Mouse (Mus musculus) skeletal muscle tissue, adult 2 months (tissue): ENCODE data around the gene Lmntd2.
A peak's percentile ranks its signal among the peaks of the same experiment; 100 is the strongest.

Source experiments
- DNase-seq: peaks from one replicate; pipeline ENCODE4 v3.0.0-alpha.2; 2012; ENCODE audit warnings: low read depth, low spot score

Gene Lmntd2

DNA sequence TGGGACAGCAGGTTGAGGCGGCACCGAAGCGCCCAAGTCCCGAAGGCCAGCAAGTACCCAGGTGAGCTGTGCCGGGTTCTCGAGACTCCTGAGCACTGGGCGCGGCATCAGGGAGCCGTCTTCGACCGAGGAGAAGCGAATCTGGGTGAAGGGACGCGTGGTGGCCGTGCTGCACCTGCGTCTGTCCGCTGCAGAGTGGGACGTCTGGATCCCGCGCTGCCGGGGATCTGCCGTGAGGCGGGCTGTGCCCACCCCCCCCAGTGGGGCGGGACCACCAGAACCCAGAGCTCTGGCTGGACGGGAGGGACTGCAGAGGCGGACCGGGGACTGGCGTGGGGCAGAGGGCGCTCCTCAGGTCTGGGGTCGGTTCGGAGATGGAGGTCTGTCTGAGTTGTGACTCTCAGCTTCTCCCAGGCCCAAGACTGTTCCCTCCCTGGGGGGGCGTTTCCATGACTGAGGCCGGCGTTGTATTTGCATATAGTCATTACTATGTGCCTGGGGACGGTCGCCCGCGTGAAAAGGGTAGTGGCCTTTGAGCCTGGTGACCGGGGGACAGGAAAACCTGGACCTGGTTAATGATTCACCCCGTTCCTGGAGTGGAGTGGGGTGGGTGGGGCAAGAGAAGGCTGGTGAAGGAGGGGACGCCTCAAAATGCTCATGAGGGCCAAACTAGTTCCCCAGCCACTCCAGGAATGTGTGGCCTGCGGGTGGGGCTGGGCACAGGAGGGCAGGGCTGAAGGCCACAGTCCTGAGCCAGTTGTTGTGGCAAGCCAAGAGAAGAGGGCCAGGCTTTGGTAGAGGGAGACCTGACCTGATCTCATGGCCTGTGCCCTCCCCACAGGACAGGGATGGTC, 2.2 kb upstream of the Lmntd2 start:
- DNase-seq = no peak

DNA sequence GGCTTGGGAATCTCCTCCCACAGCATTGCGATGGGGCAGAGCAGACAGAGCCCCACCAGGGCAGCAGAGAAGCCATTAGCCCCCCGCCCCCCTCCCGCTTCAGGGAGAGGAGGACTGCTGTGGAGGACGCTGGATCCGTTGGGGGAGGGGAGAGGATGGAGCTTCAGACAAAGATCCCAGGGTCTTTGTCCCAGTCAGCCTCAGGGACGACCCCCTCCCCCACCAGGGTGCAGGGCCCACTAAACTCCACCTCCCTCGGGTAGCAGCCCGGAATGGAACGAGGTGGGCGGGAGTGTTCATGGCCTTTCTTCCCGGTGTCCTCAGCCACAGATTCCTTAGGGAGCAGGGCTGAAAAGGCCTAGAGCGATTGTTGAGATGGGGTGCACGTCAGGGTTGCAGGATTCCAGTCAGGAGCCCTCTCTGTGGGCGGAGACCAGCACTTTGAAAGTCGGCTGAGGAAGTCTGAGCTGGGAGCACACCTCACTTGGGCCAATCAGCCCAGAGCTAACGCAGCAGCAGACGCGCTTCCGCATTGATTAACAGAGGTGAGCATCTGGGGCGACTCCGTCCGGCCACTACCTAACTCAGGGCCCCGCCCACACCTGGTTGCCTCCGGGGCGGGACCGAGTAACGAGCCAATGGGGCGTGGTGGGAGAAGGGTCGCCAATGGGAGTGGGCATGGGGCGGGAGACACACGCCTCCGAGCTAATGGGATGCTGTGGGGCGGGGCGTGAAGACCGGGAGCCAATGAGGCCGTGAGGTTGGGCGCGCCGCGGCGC, 1.4 kb upstream of the Lmntd2 start, which contains the start of gene Rassf7:
Gene Rassf7, plus strand, starts transcription at position 760 of the 779 bp plus-strand sequence.
- peak; percentile 72 for DNase-seq

DNA sequence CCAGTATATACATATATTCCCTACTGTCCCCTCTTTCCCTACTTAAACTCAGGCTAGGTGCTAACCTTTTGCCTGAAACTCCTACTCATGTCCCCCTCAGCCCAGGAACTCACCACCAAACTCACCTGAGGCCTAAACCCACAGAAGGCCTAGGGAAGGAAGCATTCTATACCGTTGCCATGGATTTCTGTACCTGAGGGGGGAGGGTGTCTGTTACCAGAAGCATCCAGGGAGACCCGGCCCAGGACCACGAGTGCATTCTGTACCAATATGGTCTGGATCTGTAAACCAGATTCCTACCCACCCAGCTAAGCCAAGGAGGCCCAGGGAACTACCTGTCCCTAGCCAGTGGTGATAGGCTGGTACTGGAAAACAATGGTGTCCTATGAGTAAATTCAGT, 430 bp upstream of the Lmntd2 start:
- DNase-seq = no peak

DNA sequence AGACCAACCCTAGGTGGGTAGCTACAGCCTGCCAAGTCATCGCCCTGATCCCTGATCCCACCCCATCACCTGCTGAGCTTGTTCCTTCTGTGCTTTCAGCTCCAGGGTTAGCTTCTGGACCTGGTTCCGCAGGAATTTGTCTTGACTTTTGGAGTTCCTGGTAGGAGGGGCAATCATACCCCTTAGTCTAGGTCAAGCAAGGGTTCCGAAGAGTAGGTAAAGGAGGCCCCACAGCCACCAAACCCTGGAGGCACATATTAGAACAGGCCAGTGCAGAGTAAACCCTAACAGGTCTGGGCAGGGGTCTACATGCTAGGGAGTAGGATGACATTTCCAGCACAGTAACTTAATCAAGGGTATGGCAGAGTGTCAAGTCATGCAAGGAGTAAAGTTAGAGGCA, 747 bp downstream of the Lmntd2 start:
- DNase-seq = no peak

DNA sequence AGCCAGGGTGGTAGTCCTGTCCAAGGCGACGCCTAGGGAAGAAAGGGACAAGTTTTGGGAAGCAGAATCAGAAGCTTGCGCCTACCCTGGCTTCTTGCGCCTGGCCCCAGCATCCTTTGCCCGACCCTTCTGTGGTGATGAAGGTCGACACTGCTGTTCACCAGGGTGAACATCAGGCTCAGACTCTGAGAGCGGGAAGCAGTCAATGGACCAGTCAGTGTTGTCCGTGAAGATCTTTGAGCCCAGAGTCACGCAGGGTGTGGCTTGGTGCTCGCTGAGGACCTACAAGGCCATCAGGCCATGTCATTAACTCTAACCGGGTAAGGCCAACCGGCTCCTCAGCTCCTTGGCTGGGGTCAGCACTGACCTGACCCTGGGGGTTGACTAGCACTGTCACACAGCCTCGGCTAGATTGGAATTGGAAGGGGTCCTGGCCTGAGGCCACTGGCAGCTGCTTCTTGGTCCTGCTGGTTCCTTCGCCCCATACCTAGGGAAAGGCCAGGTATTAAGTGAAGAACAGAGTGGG, 3.2 kb downstream of the Lmntd2 start:
- no peak for DNase-seq

DNA sequence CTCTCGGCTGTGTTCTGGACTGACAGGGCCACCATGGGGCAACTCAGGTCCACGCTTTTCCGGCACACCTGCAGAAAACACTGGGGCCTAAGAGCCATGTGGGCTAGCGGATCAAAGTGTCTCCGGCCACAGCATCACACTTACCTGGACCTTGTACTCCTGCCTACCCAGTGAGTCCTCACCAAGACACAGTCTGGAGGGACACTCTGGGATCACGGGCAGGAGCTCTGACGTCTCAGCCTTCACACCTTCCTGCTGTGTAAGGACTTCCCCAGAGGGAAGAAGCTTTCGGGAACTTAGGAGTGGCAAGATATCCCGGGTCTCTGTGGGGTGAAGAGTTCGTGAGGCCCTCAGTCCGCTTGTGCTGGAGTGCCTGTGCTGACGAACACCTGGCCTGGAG, 3.7 kb downstream of the Lmntd2 start:
- DNase-seq = no peak

DNA sequence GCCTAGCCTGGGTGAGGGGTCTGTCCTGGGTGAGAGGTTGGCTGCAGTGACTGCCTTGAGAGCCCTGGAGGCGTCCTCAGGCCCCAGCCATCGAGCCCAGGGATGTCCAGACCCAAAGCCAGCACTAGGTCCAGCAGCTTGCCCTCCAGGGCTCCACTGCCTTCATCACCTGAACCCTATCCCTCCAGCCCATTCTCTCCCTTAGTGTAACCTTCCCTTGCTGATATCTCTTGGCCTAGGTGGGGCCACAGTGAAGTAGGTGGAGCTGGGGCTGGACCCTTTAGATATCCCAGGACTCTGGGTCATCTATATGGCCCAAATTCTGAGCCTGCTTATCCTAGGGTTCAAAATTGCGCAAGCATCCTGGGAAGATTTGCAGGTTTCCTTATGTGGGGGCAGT, 4.4 kb downstream of the Lmntd2 start:
- no peak for DNase-seq

DNA sequence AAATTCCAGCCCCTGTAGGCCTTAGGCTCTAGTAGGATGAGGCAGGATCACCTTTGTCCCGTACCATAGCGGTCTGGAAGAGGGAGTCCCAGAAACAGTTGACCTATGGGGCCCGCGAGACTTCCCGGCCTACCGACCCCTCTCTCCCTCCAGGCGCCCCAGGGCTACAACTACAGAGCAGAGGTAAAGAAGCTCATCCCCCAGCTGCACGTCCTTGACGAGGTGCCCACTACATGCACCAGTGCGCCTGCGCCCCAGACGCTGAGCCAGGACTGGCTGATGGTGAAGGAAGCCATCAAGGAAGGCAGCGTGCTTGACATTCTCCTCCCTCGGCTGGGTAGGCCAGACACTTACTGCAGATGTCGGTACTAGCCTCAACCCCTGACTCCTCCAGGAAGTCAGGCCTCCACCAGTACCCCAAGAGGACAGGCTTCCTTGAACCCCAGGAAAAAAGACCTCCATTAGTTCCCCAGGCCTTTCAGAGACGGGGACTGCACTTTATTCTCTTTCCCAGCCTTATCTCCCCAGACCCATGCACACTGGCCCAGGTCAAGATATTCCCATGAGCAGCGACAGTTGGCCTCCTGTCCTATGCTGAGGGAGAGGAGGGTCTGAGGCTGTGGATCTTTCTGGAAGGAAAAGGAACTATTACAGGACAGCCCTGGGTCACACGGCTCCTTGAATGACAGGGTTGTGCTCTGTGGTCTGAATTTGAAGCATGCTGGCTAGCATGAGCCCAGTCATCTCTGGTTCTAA, 7.5 kb downstream of the Lmntd2 start:
- no peak for DNase-seq

DNA sequence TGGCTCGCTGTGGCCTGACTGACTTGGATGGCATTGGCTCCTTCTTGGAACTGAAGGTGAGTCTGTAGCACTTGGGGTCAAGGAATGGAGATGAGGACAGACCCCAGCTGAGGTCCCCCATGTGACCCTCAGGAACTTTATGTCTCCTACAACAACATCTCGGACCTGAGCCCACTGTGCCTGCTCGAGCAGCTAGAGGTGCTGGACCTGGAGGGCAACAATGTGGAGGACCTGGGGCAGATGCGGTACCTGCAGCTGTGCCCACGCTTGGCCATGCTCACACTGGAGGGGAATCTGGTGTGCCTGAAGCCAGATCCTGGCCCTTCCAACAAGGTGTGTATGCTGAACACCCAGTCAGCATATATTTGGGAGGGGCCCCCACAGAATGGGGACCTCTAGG, 8.4 kb downstream of the Lmntd2 start:
- no peak for DNase-seq

DNA sequence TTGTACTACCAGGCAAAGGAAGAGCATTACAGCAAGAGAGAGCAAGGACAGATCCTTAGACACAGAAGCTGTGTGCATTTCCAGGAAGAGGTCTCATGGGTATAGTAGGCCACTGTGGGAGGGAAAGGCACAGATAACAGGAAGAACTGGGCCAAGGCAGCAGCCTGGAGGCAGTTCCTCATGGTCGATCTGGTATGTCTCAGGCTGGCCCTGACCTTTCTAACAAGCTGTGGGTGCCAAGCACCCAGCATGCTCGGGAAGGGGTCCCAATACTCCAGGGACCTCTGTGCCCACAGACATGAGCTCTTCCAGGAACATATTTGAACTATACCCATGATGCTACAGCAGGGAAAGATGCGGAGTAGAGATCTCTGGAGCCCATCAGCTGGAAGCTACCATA, 9.3 kb downstream of the Lmntd2 start:
- DNase-seq = no peak

DNA sequence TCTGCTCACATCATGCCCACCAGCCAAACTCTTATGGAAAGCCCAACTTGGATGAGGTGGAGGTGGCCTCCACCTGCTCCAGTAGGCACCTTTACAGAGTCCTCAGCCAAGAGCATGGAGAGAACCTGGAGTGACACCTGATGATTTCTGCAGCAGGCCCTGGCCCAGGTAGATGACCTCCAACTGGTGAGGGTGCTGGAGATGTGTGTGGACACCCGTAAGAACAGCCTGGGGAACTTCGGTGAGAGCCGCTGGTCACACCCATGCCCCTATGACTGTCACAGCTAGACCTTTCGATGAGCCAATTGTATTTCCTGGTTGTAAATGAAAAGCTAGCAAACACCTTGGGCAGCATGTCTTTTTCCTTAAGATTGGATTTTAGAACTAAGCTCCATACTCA, 15.8 kb downstream of the Lmntd2 start:
- no peak for DNase-seq

DNA sequence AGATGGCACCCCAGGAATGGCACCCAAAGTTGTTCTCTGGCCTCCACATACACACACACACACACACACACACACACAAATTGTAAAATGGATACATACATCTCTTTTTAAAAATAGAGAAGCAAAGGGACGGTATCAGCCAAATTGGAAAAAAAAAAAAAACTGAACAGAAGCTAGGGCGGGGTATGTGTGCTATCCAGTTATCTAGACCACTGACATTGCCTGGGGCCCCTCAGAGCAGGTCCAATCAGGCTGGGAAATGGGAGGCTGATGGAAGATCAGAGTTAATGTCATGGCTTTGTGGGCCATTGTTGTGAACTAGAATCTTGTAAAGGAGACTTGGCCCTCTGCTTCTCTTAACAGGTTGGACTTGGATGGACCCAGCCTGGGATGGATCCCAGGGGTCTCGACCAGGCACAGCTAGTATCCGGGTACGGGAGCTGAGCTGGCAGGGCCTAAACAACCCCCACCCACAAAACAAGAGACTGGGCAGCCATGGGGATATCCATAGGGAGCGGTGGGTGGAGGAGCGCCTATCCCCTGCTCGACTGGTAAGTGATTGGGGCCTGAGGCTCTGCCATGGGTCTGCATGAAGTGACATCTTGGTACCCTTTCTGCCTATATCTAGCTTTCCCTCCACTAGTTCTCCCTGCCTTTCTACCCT, 17.1 kb downstream of the Lmntd2 start:
- DNase-seq = no peak

DNA sequence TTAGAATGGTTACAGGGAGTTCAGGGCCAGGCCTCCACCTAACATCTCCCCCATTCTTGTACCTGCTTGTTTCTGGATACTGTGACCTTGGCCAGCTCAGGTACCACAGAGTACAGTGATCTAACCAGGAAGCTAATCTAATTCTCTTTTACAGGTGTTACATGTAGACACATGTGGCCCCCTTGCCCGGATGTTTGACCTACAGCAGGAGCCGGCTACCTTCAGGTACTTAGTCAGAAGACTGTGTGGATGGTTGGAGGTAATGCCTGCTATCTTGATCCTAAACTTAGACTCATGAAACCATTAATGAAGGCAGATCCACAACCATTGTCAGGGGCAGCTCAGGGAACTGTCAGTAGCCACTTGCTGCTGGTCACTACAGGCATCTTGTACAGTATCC, 18.1 kb downstream of the Lmntd2 start:
- no peak for DNase-seq

DNA sequence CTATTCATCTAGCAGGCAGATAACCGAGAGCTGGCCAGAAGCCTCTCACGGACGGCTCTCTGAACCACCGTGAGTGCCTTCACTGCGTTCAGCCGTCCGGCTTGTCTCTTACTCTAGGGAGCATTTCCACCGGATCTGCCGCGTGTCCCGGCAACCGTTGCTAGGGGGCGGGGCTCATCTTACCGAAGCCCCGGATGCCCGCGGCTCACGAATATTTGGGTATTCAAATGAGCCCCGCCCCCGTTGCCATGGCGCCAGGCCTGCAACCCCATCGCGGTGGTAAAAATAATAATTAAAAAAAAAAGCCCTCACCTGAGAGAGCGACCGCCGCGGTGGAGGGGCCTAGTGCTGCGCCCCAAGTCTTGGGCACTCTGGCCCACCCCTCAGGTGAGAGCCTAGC, 19.1 kb downstream of the Lmntd2 start:
- DNase-seq = peak; percentile 60

DNA sequence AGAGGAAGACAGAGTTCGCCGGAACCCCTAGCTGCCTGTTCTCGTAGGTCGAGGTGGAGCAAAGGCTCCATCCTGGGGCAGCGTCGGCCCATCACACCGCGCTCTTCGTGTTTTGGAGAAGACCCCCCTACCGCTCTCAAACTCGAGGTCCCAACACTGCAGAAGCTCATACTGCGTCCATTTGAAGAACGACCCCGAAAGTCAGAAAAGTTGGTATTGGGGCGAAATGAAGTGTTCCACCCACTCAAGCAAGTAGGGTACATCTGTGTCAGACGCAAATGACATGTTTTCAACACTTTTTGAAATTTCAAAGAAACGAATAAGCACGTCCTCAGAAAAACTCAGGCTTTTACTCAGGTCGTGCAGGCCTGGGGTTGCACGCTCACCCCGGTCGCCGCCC, 19.5 kb downstream of the Lmntd2 start:
- DNase-seq = no peak

DNA sequence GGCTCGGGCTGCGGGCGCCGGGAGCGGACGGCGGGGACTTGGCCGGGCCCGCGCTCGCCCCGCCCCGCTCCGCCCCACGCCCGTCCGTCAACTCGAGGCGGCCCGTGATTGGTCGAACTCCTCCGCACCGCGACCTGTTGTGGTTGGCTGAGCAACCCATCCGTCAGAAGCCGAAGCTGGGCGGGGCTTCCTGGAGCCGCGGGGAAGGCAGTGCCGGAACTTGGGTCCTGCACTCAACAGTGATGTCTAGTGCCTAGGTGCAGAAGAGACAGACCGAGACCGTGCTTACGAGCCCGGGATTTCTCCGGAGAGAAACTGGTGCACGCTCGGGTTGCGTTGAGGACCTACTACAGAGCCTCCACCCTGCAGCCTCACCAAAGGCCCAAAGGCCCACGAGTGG, 19.9 kb downstream of the Lmntd2 start, which contains the start of the genes Hras and Lrrc56:
Gene Hras, minus strand, starts transcription at position 58 of the 400 bp plus-strand sequence.
Gene Lrrc56, plus strand, starts transcription at position 210 of the 400 bp plus-strand sequence.
- DNase-seq = peak; percentile 96

DNA sequence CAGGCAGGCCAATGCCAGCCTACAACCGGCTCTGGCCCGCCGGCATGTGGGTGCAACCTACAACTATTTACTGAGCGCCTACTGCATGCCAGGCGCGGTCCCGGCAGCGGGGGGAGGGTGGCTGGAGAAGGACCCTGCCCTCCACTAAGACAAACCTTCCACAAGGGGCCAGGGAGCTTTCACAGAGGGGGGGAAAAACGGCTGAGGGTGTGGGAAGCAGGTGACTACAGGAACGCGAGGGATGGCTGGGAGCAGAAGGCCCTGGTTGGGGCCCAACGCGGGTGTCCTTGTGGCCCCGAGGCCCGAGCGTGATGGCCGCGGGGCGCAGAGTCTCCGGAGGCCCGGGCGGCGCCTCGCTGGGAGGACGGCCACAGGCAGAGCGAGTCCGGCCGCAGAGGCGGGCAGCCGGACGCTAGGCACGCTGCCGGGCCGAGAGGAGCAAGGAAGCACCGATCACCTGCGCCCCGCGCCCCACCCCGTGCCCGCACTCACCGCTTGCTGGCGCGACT, 20.5 kb downstream of the Lmntd2 start:
- DNase-seq = peak; percentile 16

DNA sequence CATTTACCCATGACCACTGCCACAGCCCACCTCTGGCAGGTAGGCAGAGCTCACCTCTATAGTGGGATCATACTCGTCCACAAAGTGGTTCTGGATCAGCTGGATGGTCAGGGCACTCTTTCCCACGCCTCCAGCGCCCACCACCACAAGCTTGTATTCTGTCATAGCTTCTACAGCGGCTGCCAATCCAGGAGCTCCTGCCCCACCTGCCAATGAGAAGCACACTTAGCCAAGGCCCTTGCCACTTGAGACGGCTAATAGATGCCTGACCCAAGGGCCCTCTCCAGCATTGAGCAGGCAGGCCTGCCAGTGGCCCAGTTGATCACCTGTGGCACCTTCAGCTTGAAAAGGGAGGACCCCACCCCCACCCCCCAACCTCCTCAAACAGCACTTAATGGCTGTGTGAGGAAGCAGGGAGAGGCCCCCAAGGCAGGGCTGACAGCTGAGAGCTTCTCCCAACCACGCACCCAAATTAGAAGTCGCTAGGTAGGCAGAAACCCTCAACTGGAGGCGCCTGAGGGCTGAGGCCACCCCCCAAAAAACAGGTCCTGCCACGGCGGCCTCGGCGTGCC, 21.0 kb downstream of the Lmntd2 start:
- DNase-seq = peak; percentile 36

DNA sequence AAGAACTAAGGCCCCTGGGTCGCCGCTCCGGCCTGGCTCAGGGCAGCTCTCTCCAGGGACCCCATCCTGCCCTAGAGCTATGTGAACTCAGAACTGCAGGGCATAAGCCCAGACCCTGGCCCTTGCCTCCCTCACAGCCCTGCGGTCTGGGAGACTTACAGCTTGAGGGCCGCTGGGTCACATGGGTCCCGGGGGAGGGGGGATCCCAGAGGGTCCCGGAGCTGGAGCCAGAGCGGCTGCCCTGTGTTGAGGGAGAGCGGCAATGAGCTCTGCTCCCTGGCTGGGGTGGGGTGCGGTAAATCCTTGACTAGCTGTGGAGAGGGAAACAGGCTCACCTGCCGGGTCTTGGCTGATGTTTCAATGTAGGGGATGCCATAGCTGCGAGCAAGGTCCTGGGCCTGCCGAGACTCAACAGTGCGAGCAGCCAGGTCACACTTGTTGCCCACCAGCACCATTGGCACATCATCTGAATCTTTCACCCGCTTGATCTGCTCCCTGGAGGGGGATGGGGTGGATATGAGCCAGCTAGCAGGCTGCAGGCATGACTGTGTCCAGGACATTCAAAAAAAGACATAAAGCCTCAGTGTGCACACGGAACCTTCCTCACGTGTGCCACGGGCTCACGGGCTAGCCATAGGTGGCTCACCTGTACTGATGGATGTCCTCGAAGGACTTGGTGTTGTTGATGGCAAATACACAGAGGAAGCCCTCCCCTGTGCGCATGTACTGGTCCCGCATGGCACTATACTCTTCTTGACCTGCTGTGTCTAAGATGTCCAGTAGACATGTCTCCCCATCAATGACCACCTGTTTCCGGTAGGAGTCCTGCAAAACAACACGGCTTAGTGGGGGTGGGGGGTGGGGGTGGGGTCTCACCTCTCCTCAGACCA, 21.8 kb downstream of the Lmntd2 start:
- no peak for DNase-seq

DNA sequence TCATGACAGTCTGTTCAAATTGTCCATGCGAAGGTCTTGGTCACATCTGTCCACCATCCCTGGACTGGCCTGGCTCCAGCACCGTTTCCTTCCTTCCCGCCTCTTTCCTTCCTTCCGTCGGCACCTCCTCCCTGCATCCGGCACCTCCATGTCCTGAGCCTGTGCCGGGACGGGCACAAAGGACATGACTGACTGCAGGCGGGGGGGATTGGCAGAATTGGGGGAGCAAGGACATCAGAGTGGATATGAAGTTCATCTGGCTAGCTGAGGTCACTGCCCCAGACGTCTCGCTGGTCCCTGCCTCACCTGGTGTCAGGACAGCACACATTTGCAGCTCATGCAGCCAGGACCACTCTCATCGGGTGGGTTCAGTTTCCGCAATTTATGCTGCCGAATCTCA, 22.8 kb downstream of the Lmntd2 start:
- no peak for DNase-seq
